Mouse (Mus musculus): ENCODE results near the gene Gpr4.

GRCm38 (mm10) chr7:19175708-19176515, 36.4 kb upstream of the Gpr4 start, which contains the start of gene Eml2:
- TF ChIP-seq CTCF (conservative IDR thresholded peaks at IDR 0.05; ENCODE audit: low read length) (no peak), NANOG (IDR thresholded peaks at IDR 0.05; ENCODE audit: borderline replicate concordance, low read length) (no peak), POU5F1 (IDR thresholded peaks at IDR 0.05; ENCODE audit: borderline replicate concordance, low read length) (no peak)

Data from E14TG2a.4 (cell line).